Mouse (Mus musculus): ENCODE results near the gene Josd2. TPM values are rescaled to one million over a fixed set of nuclear protein-coding genes. Genes with fewer than 3 reads are reported as not detected.

Josd2 gene
- polyA plus RNA-seq, 1 experiment from 2014 or later: 76.0 TPM

- Histone ChIP-seq H3K9me3 (no peaks in the 10 kb centered on the region), H3K36me3 (peaks cover 3% of the 10 kb centered on the region; the same call in 1 of the 2 replicates), H3K9ac (no peak overlapping the region), H3K27me3 (replicated peaks) (no peaks in the 10 kb centered on the region; the same call in 1 of the 2 replicates), H3K4me1 (replicated peaks) (no peaks in the 10 kb centered on the region), H3K4me2 (replicated peaks) (no peak overlapping the region), H3K27ac (no peak overlapping the region), H3K4me3 (replicated peaks) (no peak overlapping the region)
- peak; percentile 73 for ATAC-seq
- WGBS: 36% methylated on average over 5 of the region's 5 CpGs
Measured at GRCm38 (mm10) chr7:44484841-44485571, 17.2 kb downstream of the Josd2 start.

GRCm38 (mm10) chr7:44485572-44486195 lies 17.9 kb downstream of the Josd2 start:
- H3K9me3 ChIP-seq: no peaks in the 10 kb centered on the region
- H3K4me2 ChIP-seq (replicated peaks): no peak overlapping the region
- H3K27ac ChIP-seq: no peak overlapping the region
- WGBS: 73% methylated on average over 7 of the region's 7 CpGs
- ATAC-seq: no peak
- no peak overlapping the region for H3K4me3 ChIP-seq (replicated peaks)
- H3K4me1 ChIP-seq (replicated peaks): no peaks in the 10 kb centered on the region
- H3K36me3 ChIP-seq: peaks cover 9% of the 10 kb centered on the region
- H3K27me3 ChIP-seq (replicated peaks): no peaks in the 10 kb centered on the region; the same call in 1 of the 2 replicates
- no peak overlapping the region for H3K9ac ChIP-seq

- Histone ChIP-seq H3K27ac (no peak overlapping the region), H3K4me2 (replicated peaks) (no peak overlapping the region), H3K4me3 (replicated peaks) (no peak overlapping the region), H3K27me3 (replicated peaks) (no peaks in the 10 kb centered on the region), H3K9ac (no peak overlapping the region), H3K4me1 (replicated peaks) (no peaks in the 10 kb centered on the region), H3K36me3 (peaks cover 22% of the 10 kb centered on the region), H3K9me3 (no peaks in the 10 kb centered on the region)
- no peak for ATAC-seq
- WGBS: 63% methylated on average over 13 of the region's 13 CpGs
Measured at GRCm38 (mm10) chr7:44486927-44487575, 19.3 kb downstream of the Josd2 start.

- peaks cover 30% of the 10 kb centered on the region for H3K36me3 ChIP-seq
- no peak overlapping the region for H3K27ac ChIP-seq
- H3K4me2 ChIP-seq (replicated peaks): no peak overlapping the region
- no peak for ATAC-seq
- H3K27me3 ChIP-seq (replicated peaks): no peaks in the 10 kb centered on the region
- H3K9me3 ChIP-seq: no peaks in the 10 kb centered on the region
- no peak overlapping the region for H3K4me3 ChIP-seq (replicated peaks)
- H3K9ac ChIP-seq: no peak overlapping the region
- no peaks in the 10 kb centered on the region for H3K4me1 ChIP-seq (replicated peaks)
- WGBS: 89% methylated on average over 7 of the region's 7 CpGs
Measured at GRCm38 (mm10) chr7:44487936-44488335, 20.2 kb downstream of the Josd2 start.

- Histone ChIP-seq H3K36me3 (peaks cover 34% of the 10 kb centered on the region), H3K9me3 (no peaks in the 10 kb centered on the region), H3K4me1 (replicated peaks) (no peaks in the 10 kb centered on the region), H3K27ac (no peak overlapping the region), H3K27me3 (replicated peaks) (no peaks in the 10 kb centered on the region), H3K4me3 (replicated peaks) (no peak overlapping the region), H3K9ac (no peak overlapping the region), H3K4me2 (replicated peaks) (no peak overlapping the region)
- WGBS: 92% methylated on average over 8 of the region's 8 CpGs
- no peak for ATAC-seq
Measured at GRCm38 (mm10) chr7:44488545-44488944, 20.8 kb downstream of the Josd2 start.

- H3K27me3 ChIP-seq (replicated peaks): no peaks in the 10 kb centered on the region
- H3K4me1 ChIP-seq (replicated peaks): peaks cover 7% of the 10 kb centered on the region; the same call in 1 of the 2 replicates
- no peak overlapping the region for H3K27ac ChIP-seq
- no peaks in the 10 kb centered on the region for H3K9me3 ChIP-seq
- H3K9ac ChIP-seq: no peak overlapping the region
- ATAC-seq: no peak
- WGBS: 87% methylated on average over 4 of the region's 4 CpGs
- no peak overlapping the region for H3K4me2 ChIP-seq (replicated peaks)
- H3K36me3 ChIP-seq: peaks cover 34% of the 10 kb centered on the region
- no peak overlapping the region for H3K4me3 ChIP-seq (replicated peaks)
Measured at GRCm38 (mm10) chr7:44490281-44490680, 22.5 kb downstream of the Josd2 start.

- H3K36me3 ChIP-seq: peaks cover 34% of the 10 kb centered on the region
- no peaks in the 10 kb centered on the region for H3K9me3 ChIP-seq
- WGBS: 94% methylated on average over 5 of the region's 5 CpGs
Measured at GRCm38 (mm10) chr7:44491391-44491790, 23.6 kb downstream of the Josd2 start.

GRCm38 (mm10) chr7:44492166-44492826 lies 24.5 kb downstream of the Josd2 start:
- Histone ChIP-seq H3K27me3 (replicated peaks) (no peaks in the 10 kb centered on the region), H3K4me3 (replicated peaks) (no peak overlapping the region), H3K27ac (no peak overlapping the region), H3K36me3 (peaks cover 34% of the 10 kb centered on the region), H3K4me2 (replicated peaks) (no peak overlapping the region), H3K9me3 (no peaks in the 10 kb centered on the region), H3K4me1 (replicated peaks) (peaks cover 17% of the 10 kb centered on the region), H3K9ac (no peak overlapping the region)
- WGBS: 91% methylated on average over 21 of the region's 21 CpGs
- ATAC-seq: no peak

More at GRCm38 (mm10) chr7:44491391-44491790, 23.6 kb downstream of the Josd2 start:
- ATAC-seq: no peak
- Histone ChIP-seq H3K27ac (no peak overlapping the region), H3K4me2 (replicated peaks) (no peak overlapping the region), H3K9ac (no peak overlapping the region), H3K4me3 (replicated peaks) (no peak overlapping the region), H3K27me3 (replicated peaks) (no peaks in the 10 kb centered on the region), H3K4me1 (replicated peaks) (peaks cover 13% of the 10 kb centered on the region)

GRCm38 (mm10) chr7:44494681-44495080 lies 26.9 kb downstream of the Josd2 start:
- H3K4me3 ChIP-seq (replicated peaks): no peak overlapping the region
- no peaks in the 10 kb centered on the region for H3K9me3 ChIP-seq
- H3K9ac ChIP-seq: no peak overlapping the region
- no peak overlapping the region for H3K27ac ChIP-seq
- no peak for ATAC-seq
- WGBS: 94% methylated on average over 12 of the region's 12 CpGs
- no peaks in the 10 kb centered on the region for H3K27me3 ChIP-seq (replicated peaks)
- peaks cover 17% of the 10 kb centered on the region for H3K4me1 ChIP-seq (replicated peaks)
- peak overlapping the region; percentile 94; the same call in 1 of the 2 replicates for H3K4me2 ChIP-seq (replicated peaks)
- H3K36me3 ChIP-seq: peaks cover 34% of the 10 kb centered on the region

GRCm38 (mm10) chr7:44495086-44495485 lies 27.3 kb downstream of the Josd2 start:
- peaks cover 17% of the 10 kb centered on the region for H3K4me1 ChIP-seq (replicated peaks)
- no peak overlapping the region; the same call in 1 of the 2 replicates for H3K9ac ChIP-seq
- H3K27me3 ChIP-seq (replicated peaks): no peaks in the 10 kb centered on the region
- WGBS: 81% methylated on average over 7 of the region's 7 CpGs
- H3K36me3 ChIP-seq: peaks cover 30% of the 10 kb centered on the region
- peak overlapping the region; percentile 83; the same call in 1 of the 2 replicates for H3K4me3 ChIP-seq (replicated peaks)
- no peak overlapping the region for H3K27ac ChIP-seq
- H3K4me2 ChIP-seq (replicated peaks): peak overlapping the region; percentile 94
- no peaks in the 10 kb centered on the region for H3K9me3 ChIP-seq
- ATAC-seq: no peak

- Histone ChIP-seq H3K4me1 (replicated peaks) (peaks cover 17% of the 10 kb centered on the region), H3K9me3 (no peaks in the 10 kb centered on the region), H3K27ac (peak within 1 kb of the TSS; percentile 95), H3K4me2 (replicated peaks) (peak within 1 kb of the TSS; percentile 94), H3K27me3 (replicated peaks) (no peaks in the 10 kb centered on the region), H3K4me3 (replicated peaks) (peak within 1 kb of the TSS; percentile 83), H3K36me3 (peaks cover 19% of the 10 kb centered on the region; the same call in 1 of the 2 replicates), H3K9ac (peak within 1 kb of the TSS; percentile 85)
- WGBS: under 1% methylated on average over 58 of the region's 58 CpGs
- peak; percentile 98 for ATAC-seq
Measured at GRCm38 (mm10) chr7:44495992-44496770, 28.4 kb downstream of the Josd2 start, which contains the start of the genes Emc10 and Fam71e1. Emc10 (minus strand) TSS chr7:44496529. Fam71e1 (plus strand) TSS chr7:44496581.

All from intestine, embryonic 15.5 days (tissue).